ENCODE assay signal across 9 mouse cellular contexts in the genomic region with DNA sequence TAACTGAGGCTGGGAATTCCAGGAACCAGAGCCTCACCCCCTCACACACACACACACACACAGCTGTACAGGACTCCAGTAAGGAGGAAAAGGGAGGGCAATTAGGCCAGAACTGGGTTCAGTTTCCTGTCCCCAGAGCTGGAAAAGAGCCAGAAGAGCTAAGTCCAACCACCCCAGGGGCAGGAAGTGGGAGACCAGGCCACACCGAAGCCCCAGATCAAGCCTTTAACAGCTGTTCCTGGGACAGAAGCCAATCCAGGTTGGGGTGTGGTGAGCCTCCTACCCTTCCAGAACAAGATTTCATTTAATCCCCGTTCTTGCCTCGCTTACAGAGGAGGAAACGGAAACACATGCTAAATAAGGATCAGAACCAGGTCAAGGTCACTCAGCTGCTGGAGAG. TPM values are rescaled to one million over a fixed set of nuclear protein-coding genes. Genes with fewer than 3 reads are reported as not detected.
DNase-seq lines count a peak whose midpoint lies in the region; ATAC-seq and TF ChIP-seq lines count a peak whose summit lies in the region.
"Had no signal": no experiment of that assay in that cellular context is flagged by ENCODE, and none has a peak within 500 bp of the region (broad histone marks: within the 10 kb centered on the region; RNA-seq: fewer than 3 reads in every experiment).

No protein-coding gene starts in this region.

- H3K4me2 ChIP-seq in kidney, embryonic 15.5 days = no peak overlapping the region
- H3K4me2 ChIP-seq in lung, embryonic 15.5 days = no peak overlapping the region

- peak; percentile 62 for DNase-seq in adrenal gland, postnatal 10 days
- DNase-seq in heart, adult 9 months (ENCODE audit: low spot score in 2 of 2) = peak; percentile 81 to 89
- DNase-seq in layer of hippocampus, adult 2 months (ENCODE audit: low spot score in 2 of 2) = no peak
- no peak for DNase-seq in right cerebral cortex, postnatal 14 days
- no peak for DNase-seq in thymus, postnatal 0 days (ENCODE audit: low spot score)
- no peak for DNase-seq in layer of hippocampus, postnatal 36 days

- no peak overlapping the region for H3K4me3 ChIP-seq in kidney, embryonic 15.5 days (replicated peaks)
- no peak overlapping the region for H3K4me3 ChIP-seq in lung, embryonic 15.5 days
- H3K4me3 ChIP-seq in layer of hippocampus, adult 2 months = no peak overlapping the region
- H3K4me3 ChIP-seq: megakaryocyte, embryonic 14.5 days had no signal

- H3K36me3 ChIP-seq in kidney, embryonic 15.5 days = no peaks in the 10 kb centered on the region
- no peaks in the 10 kb centered on the region for H3K36me3 ChIP-seq in lung, embryonic 15.5 days

- peaks cover 22% of the 10 kb centered on the region for H3K4me1 ChIP-seq in kidney, embryonic 15.5 days
- peaks cover 21% of the 10 kb centered on the region for H3K4me1 ChIP-seq in lung, embryonic 15.5 days

- no peaks in the 10 kb centered on the region for H3K9me3 ChIP-seq in kidney, embryonic 15.5 days (replicated peaks)
- H3K9me3 ChIP-seq in lung, embryonic 15.5 days = no peaks in the 10 kb centered on the region
- H3K9me3 ChIP-seq: megakaryocyte, embryonic 14.5 days had no signal

- H3K27me3 ChIP-seq in kidney, embryonic 15.5 days = no peaks in the 10 kb centered on the region
- H3K27me3 ChIP-seq in lung, embryonic 15.5 days = no peaks in the 10 kb centered on the region

- 26% methylated on average over 4 of the region's 4 CpGs for WGBS in kidney, embryonic 15.5 days
- WGBS in lung, embryonic 15.5 days = 40% methylated on average over 4 of the region's 4 CpGs

- ATAC-seq in kidney, embryonic 15.5 days (replicated peaks; ENCODE audit: low FRiP score) = peak; percentile 67; the same call in 1 of the 2 replicates
- peak; percentile 62; the same call in 1 of the 2 replicates for ATAC-seq in lung, embryonic 15.5 days (ENCODE audit: borderline replicate concordance, extremely low read depth, low FRiP score, low TSS enrichment)

- no peak overlapping the region for H3K9ac ChIP-seq in kidney, embryonic 15.5 days
- H3K9ac ChIP-seq in lung, embryonic 15.5 days = no peak overlapping the region

- no peak for TF ChIP-seq CTCF in layer of hippocampus, adult 2 months (conservative IDR thresholded peaks at IDR 0.05)

- peak overlapping the region; percentile 54; the same call in 1 of the 2 replicates for H3K27ac ChIP-seq in kidney, embryonic 15.5 days
- H3K27ac ChIP-seq in lung, embryonic 15.5 days = peak overlapping the region; percentile 20
- H3K27ac ChIP-seq in layer of hippocampus, adult 2 months = no peak overlapping the region

RNA-seq across cellular contexts. Expression of a gene that starts 58.1 kb away (rescaled TPM):
- total RNA-seq in adrenal gland, postnatal 10 days (2021) = 10 to 100 TPM; 16.7 to 17.1 TPM
- polyA plus RNA-seq in kidney, embryonic 15.5 days (2015; fragmentation: Nextera tagmentation; extraction: Ambion mirVana) = 6.4 and 6.7 TPM in 2 replicates
- 5.8 and 6.8 TPM in 2 replicates for polyA plus RNA-seq in lung, embryonic 15.5 days (2015; fragmentation: Nextera tagmentation; extraction: Ambion mirVana)
- total RNA-seq in layer of hippocampus, adult 2 months (2021) = 10 to 100 TPM; 47.7 to 54.5 TPM
- polyA plus RNA-seq in thymus, postnatal 0 days (2015; fragmentation: Nextera tagmentation; extraction: Ambion mirVana) = 4.1 and 5.8 TPM in 2 replicates
- 10 to 100 TPM; 57.2 to 64.2 TPM for total RNA-seq in layer of hippocampus, postnatal 36 days (2021)

Comparison
In these comparisons a context has a peak if more than half of its experiments do, and no peak if none do; other contexts are left out.
1. DNase-seq: peak in adrenal gland, postnatal 10 days (single experiment) and heart, adult 9 months (2 of 2); none in layer of hippocampus, adult 2 months (0 of 2), right cerebral cortex, postnatal 14 days (single experiment), thymus, postnatal 0 days (single experiment) and layer of hippocampus, postnatal 36 days (0 of 2).